Mouse (Mus musculus) lung, embryonic 14.5 days (tissue): ENCODE measurements around the gene Slc48a1. TPM values are rescaled to one million over a fixed set of nuclear protein-coding genes. Genes with fewer than 3 reads are reported as not detected.
A peak's percentile ranks its signal among the peaks of the same experiment; 100 is the strongest.

Source experiments
- ATAC-seq: fragments of 200-750 bp; cut with Nextera tagmentation; 2 replicates; pipeline ENCODE4 v1.8.0; 2017; ENCODE audit warnings: mild to moderate bottlenecking, moderate TSS enrichment, moderate library complexity; ENCODE audit not compliant: insufficient read depth
- DNase-seq: peaks from one replicate; pipeline ENCODE4 v3.0.0-alpha.2; 2015
- H3K27ac ChIP-seq: fragments of 300-500 bp; sonication (generic); 2 replicates; pipeline ENCODE4 v1.5.1; 2014; ENCODE audit warnings: low read depth, mild to moderate bottlenecking, moderate library complexity
- H3K27me3 ChIP-seq: fragments of 300-500 bp; sonication (generic); 2 replicates; pipeline ENCODE4 v1.6.1; 2014; ENCODE audit warnings: low read length, control low read depth; ENCODE audit not compliant: insufficient read depth
- H3K36me3 ChIP-seq: fragments of 300-500 bp; sonication (generic); 2 replicates; pipeline ENCODE4 v1.6.1; 2014; ENCODE audit warnings: control low read depth; ENCODE audit not compliant: insufficient read depth
- H3K4me1 ChIP-seq: fragments of 300-500 bp; sonication (generic); 2 replicates; pipeline ENCODE4 v1.6.1; 2014; ENCODE audit warnings: antibody characterized with exemption, control low read depth; ENCODE audit not compliant: insufficient read depth
- H3K4me2 ChIP-seq: fragments of 300-500 bp; sonication (generic); 2 replicates; pipeline ENCODE4 v1.6.1; 2014; ENCODE audit warnings: mild to moderate bottlenecking
- H3K4me3 ChIP-seq: fragments of 300-500 bp; sonication (generic); 2 replicates; pipeline ENCODE4 v1.5.1; 2014; ENCODE audit warnings: low read depth, low read length
- H3K9ac ChIP-seq: fragments of 300-500 bp; sonication (generic); 2 replicates; pipeline ENCODE4 v1.6.1; 2014
- H3K9me3 ChIP-seq: fragments of 300-500 bp; sonication (generic); 2 replicates; pipeline ENCODE4 v1.6.1; 2016; ENCODE audit warnings: low read depth, low read length, control low read depth
- CTCF ChIP-seq: IDR thresholded peaks from 2 replicates; pipeline ENCODE4 v1.5.1; 2016; ENCODE audit warnings: antibody characterized with exemption, low read depth
- WGBS: fragments of 180-500 bp; shearing (Covaris S2); extraction: QIAGEN DNeasy Blood & Tissue Kit; methylation state at CpG from one replicate; pipeline ENCODE4 v1.1.7; 2014; 5-methylcytosine and 5-hydroxymethylcytosine counted together
- polyA plus RNA-seq: library from polyadenylated mRNA; unstranded; fragments of >200 nt; fragmentation: Nextera tagmentation; extraction: Ambion mirVana; gene quantifications from 2 replicates; pipeline ENCODE4 v1.2.1, GENCODE M21; 2014

The Slc48a1 gene
- polyA plus RNA-seq, 1 experiment from 2014 or later, result 25.3 TPM

- Histone ChIP-seq H3K36me3 (no peaks in the 10 kb centered on the region), H3K27me3 (no peaks in the 10 kb centered on the region), H3K4me3 (no peak overlapping the region), H3K9me3 (no peaks in the 10 kb centered on the region), H3K27ac (peak overlapping the region; percentile 98; the same call in 1 of the 2 replicates), H3K4me2 (peak overlapping the region; percentile 87), H3K9ac (no peak overlapping the region), H3K4me1 (peaks cover 40% of the 10 kb centered on the region)
- TF ChIP-seq CTCF, result no peak
- ATAC-seq (no peak), DNase-seq (no peak)
- 64% methylated on average over 9 of the region's 9 CpGs for WGBS
Observed at GRCm38 (mm10) chr15:97832764-97833479, 54.6 kb downstream of the Slc48a1 start.

GRCm38 (mm10) chr15:97836153-97836893 is 58.0 kb downstream of the Slc48a1 start:
- H3K27me3 ChIP-seq, result no peaks in the 10 kb centered on the region
- DNase-seq (no peak), ATAC-seq (no peak)
- no peak overlapping the region for H3K9ac ChIP-seq
- peaks cover 38% of the 10 kb centered on the region for H3K4me1 ChIP-seq
- H3K4me3 ChIP-seq, result no peak overlapping the region
- 43% methylated on average over 17 of the region's 17 CpGs for WGBS
- H3K9me3 ChIP-seq, result no peaks in the 10 kb centered on the region
- no peak for TF ChIP-seq CTCF
- H3K36me3 ChIP-seq, result no peaks in the 10 kb centered on the region
- H3K4me2 ChIP-seq, result no peak overlapping the region
- H3K27ac ChIP-seq, result peak overlapping the region; percentile 15; the same call in 1 of the 2 replicates

- H3K4me1 ChIP-seq, result peaks cover 38% of the 10 kb centered on the region
- no peak overlapping the region for H3K4me3 ChIP-seq
- peak overlapping the region; percentile 82 for H3K27ac ChIP-seq
- no peak overlapping the region for H3K9ac ChIP-seq
- no peak for ATAC-seq
- H3K4me2 ChIP-seq, result no peak overlapping the region
- DNase-seq, result no peak
- H3K9me3 ChIP-seq, result no peaks in the 10 kb centered on the region
- H3K27me3 ChIP-seq, result no peaks in the 10 kb centered on the region
- WGBS, result 52% methylated on average over 8 of the region's 8 CpGs
- H3K36me3 ChIP-seq, result no peaks in the 10 kb centered on the region
- TF ChIP-seq CTCF, result no peak
Observed at GRCm38 (mm10) chr15:97836894-97837247, 58.6 kb downstream of the Slc48a1 start.

GRCm38 (mm10) chr15:97837491-97838061 is 59.3 kb downstream of the Slc48a1 start:
- Histone ChIP-seq H3K4me3 (no peak overlapping the region), H3K4me2 (peak overlapping the region; percentile 27; the same call in 1 of the 2 replicates), H3K27me3 (no peaks in the 10 kb centered on the region), H3K9me3 (no peaks in the 10 kb centered on the region), H3K36me3 (no peaks in the 10 kb centered on the region), H3K9ac (no peak overlapping the region), H3K4me1 (peaks cover 36% of the 10 kb centered on the region), H3K27ac (peak overlapping the region; percentile 82)
- no peak for TF ChIP-seq CTCF
- DNase-seq (peak; percentile 57), ATAC-seq (peak; percentile 45)
- WGBS, result 4% methylated on average over 8 of the region's 8 CpGs

- ATAC-seq, result no peak
- H3K27ac ChIP-seq, result peak overlapping the region; percentile 82; the same call in 1 of the 2 replicates
- H3K36me3 ChIP-seq, result no peaks in the 10 kb centered on the region
- 91% methylated on average over 4 of the region's 4 CpGs for WGBS
- H3K4me1 ChIP-seq, result peaks cover 34% of the 10 kb centered on the region
- H3K9me3 ChIP-seq, result no peaks in the 10 kb centered on the region
- H3K9ac ChIP-seq, result no peak overlapping the region
- no peak for TF ChIP-seq CTCF
- H3K4me2 ChIP-seq, result no peak overlapping the region
- DNase-seq, result no peak
- no peaks in the 10 kb centered on the region for H3K27me3 ChIP-seq
- H3K4me3 ChIP-seq, result no peak overlapping the region
Observed at GRCm38 (mm10) chr15:97838395-97838794, 60.1 kb downstream of the Slc48a1 start.

- DNase-seq (no peak), ATAC-seq (no peak)
- Histone ChIP-seq H3K9me3 (no peaks in the 10 kb centered on the region), H3K4me1 (peaks cover 34% of the 10 kb centered on the region), H3K4me3 (no peak overlapping the region), H3K4me2 (no peak overlapping the region), H3K36me3 (no peaks in the 10 kb centered on the region), H3K9ac (no peak overlapping the region), H3K27ac (peak overlapping the region; percentile 77; the same call in 1 of the 2 replicates), H3K27me3 (no peaks in the 10 kb centered on the region)
- 97% methylated on average over 2 of the region's 2 CpGs for WGBS
- no peak for TF ChIP-seq CTCF
Observed at GRCm38 (mm10) chr15:97839012-97839411, 60.7 kb downstream of the Slc48a1 start.

- DNase-seq (no peak), ATAC-seq (no peak)
- WGBS, result 73% methylated on average over 4 of the region's 4 CpGs
- Histone ChIP-seq H3K4me3 (no peak overlapping the region), H3K36me3 (no peaks in the 10 kb centered on the region), H3K9ac (no peak overlapping the region), H3K27me3 (no peaks in the 10 kb centered on the region), H3K9me3 (no peaks in the 10 kb centered on the region), H3K27ac (peak overlapping the region; percentile 77; the same call in 1 of the 2 replicates), H3K4me2 (no peak overlapping the region), H3K4me1 (peaks cover 34% of the 10 kb centered on the region)
- no peak for TF ChIP-seq CTCF
Observed at GRCm38 (mm10) chr15:97839473-97839872, 61.2 kb downstream of the Slc48a1 start.
